Mouse (Mus musculus): ENCODE measurements around the gene Slc6a18.

GRCm38 (mm10) chr13:73688934-73689333 is 11.1 kb upstream of the Slc6a18 start:
- TF ChIP-seq POLR2A (IDR thresholded peaks at IDR 0.05; ENCODE audit: insufficient read depth, low read depth, low read length) (no peak), CTCF (IDR thresholded peaks at IDR 0.05) (no peak), EP300 (IDR thresholded peaks at IDR 0.05; ENCODE audit: insufficient read depth, low read depth, low read length) (no peak)

Measured in heart, adult 2 months (tissue).